Mouse (Mus musculus): ENCODE data around the gene Fryl.

Fryl gene

DNA sequence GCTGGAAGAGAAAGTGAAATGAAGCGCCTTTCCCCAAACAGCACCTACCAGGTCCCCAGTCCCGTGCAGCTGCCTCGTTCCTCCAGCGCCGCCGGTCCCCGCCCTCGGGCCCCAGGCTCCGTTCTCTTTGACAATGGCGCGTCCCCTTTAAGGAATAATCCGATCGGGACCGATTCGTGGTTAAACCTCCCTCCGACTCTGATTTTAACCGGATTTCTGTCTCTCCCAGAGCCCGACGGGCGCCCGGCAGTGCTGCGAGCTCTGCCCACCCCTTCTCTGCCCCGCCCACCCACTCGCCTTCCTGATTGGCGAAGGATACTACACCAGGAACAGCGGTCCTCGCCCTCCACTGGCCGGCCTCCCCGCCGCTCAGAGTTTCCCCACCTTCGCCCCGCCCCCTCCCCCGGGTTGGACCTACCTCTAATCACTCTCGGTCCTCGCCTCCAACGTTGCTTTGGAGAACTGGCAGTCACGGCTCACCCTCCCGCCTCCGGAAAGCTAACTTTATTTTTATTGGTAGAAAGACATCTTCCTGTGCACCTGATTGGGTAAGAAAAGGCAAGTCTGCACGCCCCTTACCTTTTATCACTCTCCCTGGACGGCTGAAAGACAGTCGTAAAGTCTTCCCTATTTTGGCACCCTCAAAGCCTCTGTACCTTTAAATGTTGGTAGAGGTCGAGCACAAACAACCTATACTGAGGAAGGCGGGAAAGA is at the start of gene Fryl:
Gene Fryl (minus strand): TSS at position 268 of the 714 bp plus-strand sequence.
- DNase-seq: peak; percentile 99

- no peak for DNase-seq
These were observed 48.1 kb upstream of the Fryl start for GRCm38 (mm10) chr5:73304507-73304906.

GRCm38 (mm10) chr5:73301601-73302307 is 45.3 kb upstream of the Fryl start:
- no peak for DNase-seq

GRCm38 (mm10) chr5:73295916-73296315 is 39.5 kb upstream of the Fryl start:
- DNase-seq: no peak

GRCm38 (mm10) chr5:73295016-73295415 is 38.6 kb upstream of the Fryl start:
- DNase-seq: no peak

- no peak for DNase-seq
These were observed 37.0 kb upstream of the Fryl start for GRCm38 (mm10) chr5:73293458-73293827.

GRCm38 (mm10) chr5:73292502-73293457 is 36.4 kb upstream of the Fryl start, which contains the start of gene Ociad1:
TSS of gene Ociad1 (plus strand) at chr5:73292784.
- peak; percentile 99 for DNase-seq

DNA sequence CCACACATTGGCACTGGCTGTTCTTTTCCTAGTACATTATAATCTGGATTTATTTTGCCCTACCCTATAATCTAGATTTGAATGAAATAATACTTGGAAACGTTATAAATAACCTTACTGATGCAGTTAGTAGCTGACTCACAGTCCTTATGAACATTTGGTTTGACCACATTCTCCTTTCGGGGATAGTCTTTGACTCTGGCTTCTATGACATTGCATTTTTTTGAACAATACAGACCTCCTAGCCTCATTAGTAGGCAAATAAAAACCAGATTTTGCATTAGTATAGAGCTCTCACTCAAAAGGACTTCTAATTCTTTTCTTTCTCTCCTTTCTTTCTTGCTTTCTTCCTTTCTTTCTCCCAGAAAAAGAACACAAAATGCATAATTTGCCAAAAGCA is 33.5 kb upstream of the Fryl start:
- DNase-seq: no peak

GRCm38 (mm10) chr5:73286603-73287002 is 30.2 kb upstream of the Fryl start:
- DNase-seq: peak; percentile 17

DNA sequence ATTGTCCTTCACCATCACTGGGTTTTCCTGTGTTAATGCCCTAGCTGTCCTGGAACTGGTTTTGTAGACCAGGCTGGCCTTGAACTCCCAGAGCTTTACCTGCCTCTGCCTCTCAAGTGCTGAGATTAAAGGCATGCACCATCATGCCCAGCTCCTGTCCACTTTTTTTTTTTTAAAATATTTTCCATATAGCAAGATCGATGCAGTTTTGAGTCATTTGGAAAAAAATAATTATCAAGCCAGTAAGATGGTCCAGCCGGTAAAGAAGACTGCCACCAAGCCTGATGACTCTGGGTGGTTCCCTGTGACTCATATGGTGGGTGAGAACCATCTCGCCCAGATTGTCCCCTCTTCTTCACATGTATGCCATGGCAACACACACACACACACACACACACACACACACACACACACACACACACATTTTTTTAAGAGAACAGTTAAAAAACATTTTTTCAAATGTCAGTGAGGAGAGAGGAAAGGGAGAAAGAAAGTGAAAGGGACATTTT is 29.1 kb upstream of the Fryl start:
- no peak for DNase-seq

DNA sequence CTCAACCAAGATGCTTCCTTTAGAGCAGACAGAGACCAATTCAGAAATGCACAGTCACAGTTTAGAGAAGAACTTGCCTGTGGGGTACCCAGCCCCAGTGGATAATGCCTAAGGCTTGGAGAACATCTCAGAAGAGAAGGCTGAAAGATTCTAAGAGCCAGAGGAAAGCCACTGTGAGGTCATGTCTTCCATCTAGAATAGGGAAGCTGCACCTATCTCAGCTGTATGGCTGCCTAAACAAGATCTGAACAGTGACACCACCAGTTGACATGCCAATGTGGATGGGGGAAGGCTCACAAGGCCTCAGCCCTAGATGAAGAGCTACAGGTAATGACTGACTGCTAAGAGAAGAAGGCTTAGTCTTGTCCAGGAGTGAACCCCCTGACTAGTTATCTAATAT is 27.6 kb upstream of the Fryl start:
- DNase-seq: no peak

DNA sequence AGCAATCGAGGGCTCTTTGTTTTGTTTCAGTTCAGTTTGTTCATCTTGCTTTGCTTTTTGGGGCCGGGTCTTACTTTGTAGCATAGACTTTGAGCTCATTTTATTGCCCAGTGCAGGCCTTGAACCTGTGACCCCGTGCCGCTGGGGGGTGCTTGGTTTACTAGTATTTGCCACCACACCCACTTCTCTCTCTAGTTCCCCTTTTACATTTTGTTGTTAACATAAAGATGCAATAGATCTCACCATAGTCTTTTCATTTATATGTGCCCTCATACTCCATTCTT is 24.1 kb upstream of the Fryl start:
- no peak for DNase-seq

- DNase-seq: no peak
These were observed 23.5 kb upstream of the Fryl start for GRCm38 (mm10) chr5:73279732-73280566.

DNA sequence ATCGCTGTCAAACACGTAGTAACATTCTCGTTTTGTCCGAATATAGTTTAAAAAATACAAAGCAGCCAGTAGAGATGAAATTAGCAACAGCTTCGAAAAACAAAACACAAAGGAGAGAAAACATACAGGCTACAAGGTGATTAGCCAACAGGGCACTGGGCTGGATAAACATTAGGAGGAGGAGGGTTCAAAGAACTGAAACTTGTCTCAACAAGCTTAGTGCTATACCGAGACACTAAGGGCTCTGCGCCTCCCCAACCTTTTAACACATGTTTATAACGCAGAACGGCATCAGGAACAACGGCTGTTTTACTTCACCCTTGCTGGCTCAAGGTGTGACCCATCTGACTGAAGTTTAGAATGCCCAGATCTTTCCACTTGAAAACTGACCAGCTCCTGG is 22.8 kb upstream of the Fryl start:
- no peak for DNase-seq

GRCm38 (mm10) chr5:73274941-73275340 is 18.5 kb upstream of the Fryl start:
- no peak for DNase-seq

DNA sequence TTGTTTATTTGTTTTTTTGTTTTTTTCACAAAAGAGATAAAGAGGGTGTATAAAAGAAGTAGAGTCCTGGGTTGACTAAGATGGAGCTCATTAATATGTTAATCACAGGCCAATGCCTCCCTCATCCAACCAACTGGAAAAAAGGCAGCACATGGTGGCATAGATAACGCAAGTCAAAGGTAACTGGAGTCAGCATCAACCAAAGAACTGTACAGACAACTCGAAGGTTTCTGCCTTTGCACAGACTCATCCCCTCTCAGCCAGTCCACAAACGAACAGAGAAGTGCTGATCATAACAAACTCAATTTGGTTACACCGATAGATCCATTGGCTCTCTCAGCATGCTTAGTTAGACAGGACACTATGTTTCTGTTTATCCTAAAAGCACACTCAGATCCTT is 16.8 kb upstream of the Fryl start:
- DNase-seq: no peak

- DNase-seq: no peak
These were observed 14.2 kb upstream of the Fryl start for GRCm38 (mm10) chr5:73270612-73271011.

GRCm38 (mm10) chr5:73268636-73269213 is 12.3 kb upstream of the Fryl start:
- no peak for DNase-seq

DNA sequence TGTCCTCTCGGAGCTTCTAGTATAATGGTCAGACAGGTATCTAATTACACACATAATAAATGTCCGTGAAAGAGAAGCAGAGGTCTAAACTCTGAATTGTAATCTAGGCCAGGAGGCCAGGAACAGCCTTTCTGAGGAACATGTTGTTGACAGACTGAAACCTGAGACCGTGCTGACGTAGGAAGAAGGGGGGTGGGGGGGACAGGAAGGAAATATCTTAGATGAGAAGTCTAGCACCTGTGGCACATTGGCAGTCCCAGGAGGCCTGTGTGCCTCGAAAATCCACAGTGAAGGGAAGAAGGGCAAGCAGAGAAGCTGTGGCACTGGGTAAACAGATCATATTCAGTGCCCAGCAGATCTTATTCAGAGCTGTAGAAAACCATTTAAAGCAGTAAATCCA is 9.0 kb upstream of the Fryl start:
- DNase-seq: no peak

DNA sequence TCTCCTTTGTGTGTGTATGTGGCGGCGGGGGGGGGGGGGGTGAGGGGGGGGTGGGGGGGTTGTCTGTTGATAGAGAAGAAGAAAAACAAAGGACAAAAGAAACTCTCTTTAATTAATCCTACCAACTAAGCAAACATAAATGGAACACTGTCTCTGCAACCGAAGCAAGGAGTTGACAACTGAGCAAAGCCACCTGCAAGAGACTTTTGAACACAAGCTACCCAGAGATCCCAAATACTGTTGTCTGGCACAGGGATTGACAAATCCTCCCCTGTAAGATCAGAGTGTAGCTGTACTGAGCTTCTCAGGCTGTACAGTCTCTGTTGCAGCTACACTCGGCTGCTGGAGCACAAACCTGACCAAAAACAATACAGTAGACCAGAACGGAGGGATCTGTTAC is 7.7 kb upstream of the Fryl start:
- DNase-seq: peak; percentile 86

- no peak for DNase-seq
These were observed 1.3 kb upstream of the Fryl start for GRCm38 (mm10) chr5:73257723-73258122.

GRCm38 (mm10) chr5:73257096-73257495 is 677 bp upstream of the Fryl start:
- DNase-seq: no peak
